Mouse (Mus musculus) common myeloid progenitor, adult 5-6 weeks (primary cell): ENCODE data around the gene Sema3c. TPM values are rescaled to one million over a fixed set of nuclear protein-coding genes. Genes with fewer than 3 reads are reported as not detected.

ENCODE experiments used
- ATAC-seq: replicated peaks from 2 replicates; pipeline ENCODE4 v1.8.0; 2016; ENCODE audit warnings: low read depth, mild to moderate bottlenecking, moderate TSS enrichment, inconsistent platforms; ENCODE audit not compliant: poor library complexity, severe bottlenecking
- total RNA-seq: library from RNA; stranded (forward); fragments of 200-1000, 187-1606 nt; gene quantifications from 2 replicates; pipeline ENCODE4 v1.2.3, GENCODE M21; 2017

Sema3c gene
- total RNA-seq, 1 experiment from 2014 or later = not detected

- peak; percentile 92 for ATAC-seq
Measured at GRCm38 (mm10) chr5:17766006-17766677, 192.1 kb downstream of the Sema3c start.

DNA sequence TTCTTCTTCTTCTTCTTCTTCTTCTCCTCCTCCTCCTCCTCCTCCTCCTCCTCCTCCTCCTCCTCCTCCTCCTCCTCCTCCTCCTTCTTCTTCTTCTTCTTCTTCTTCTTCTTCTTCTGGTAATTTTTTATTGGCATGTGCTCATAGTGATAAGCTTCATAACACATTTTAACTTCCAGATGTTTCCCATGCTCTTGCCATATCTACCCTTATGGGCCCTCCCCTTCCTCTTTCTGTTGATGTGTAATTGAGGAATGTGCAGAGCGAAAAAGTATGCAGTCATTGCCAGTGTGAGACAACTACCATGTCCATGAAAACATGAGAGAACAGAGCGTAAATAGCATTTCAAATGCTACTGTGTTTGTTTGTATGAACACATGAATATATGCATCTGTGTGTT lies 196.2 kb downstream of the Sema3c start:
- 0 out of 2 replicates have a peak, but pooled peaks have one; percentile 45 for ATAC-seq

- 0 out of 2 replicates have a peak, but pooled peaks have one; percentile 36 for ATAC-seq
Measured at GRCm38 (mm10) chr5:17776571-17776970, 202.5 kb downstream of the Sema3c start.

Other genes with a start within 250 kb of the Sema3c start
- not detected in 2 replicates for gene Speer4f2, start 201.1 kb upstream of the Sema3c start, total RNA-seq
- gene Speer4f1, start 98.2 kb upstream of the Sema3c start, total RNA-seq = not detected in 2 replicates